Mouse (Mus musculus) thymus, adult 2 months (tissue): Measurements from ENCODE around the gene Fkbp5. TPM values are rescaled to one million over a fixed set of nuclear protein-coding genes. Genes with fewer than 3 reads are reported as not detected.

Source experiments
- DNase-seq: peaks from one replicate; pipeline ENCODE4 v3.0.0; 2021
- H3K27ac ChIP-seq: fragments of 200-500 bp; 2 replicates; pipeline ENCODE4 v1.5.1; 2012; ENCODE audit warnings: low read length, control low read depth; ENCODE audit not compliant: control insufficient read depth, insufficient read depth
- H3K27me3 ChIP-seq: fragments of 200-500 bp; 2 replicates; pipeline ENCODE4 v1.6.1; 2012; ENCODE audit warnings: mild to moderate bottlenecking, low read length, moderate library complexity, mixed read lengths; ENCODE audit not compliant: control insufficient read depth, insufficient read depth
- H3K36me3 ChIP-seq: fragments of 200-500 bp; 2 replicates; pipeline ENCODE4 v1.6.1; 2012; ENCODE audit warnings: mild to moderate bottlenecking, low read length, moderate library complexity; ENCODE audit not compliant: control insufficient read depth, insufficient read depth
- H3K4me1 ChIP-seq: fragments of 200-500 bp; replicated peaks from 2 replicates; pipeline ENCODE4 v1.6.1; 2012; ENCODE audit warnings: low read length; ENCODE audit not compliant: control insufficient read depth, insufficient read depth
- H3K4me3 ChIP-seq: fragments of 200-500 bp; 2 replicates; pipeline ENCODE4 v1.5.1; 2012; ENCODE audit warnings: mild to moderate bottlenecking, low read length, control low read depth, moderate library complexity; ENCODE audit not compliant: control insufficient read depth, insufficient read depth
- CTCF ChIP-seq: fragments of 200-500 bp; IDR thresholded peaks from 2 replicates; pipeline ENCODE4 v1.5.1; 2012; ENCODE audit warnings: mild to moderate bottlenecking, control low read depth, low read length, moderate library complexity, borderline replicate concordance; ENCODE audit not compliant: control insufficient read depth, poor library complexity, insufficient read depth; ENCODE audit errors: extremely low read depth
- POLR2A ChIP-seq: fragments of 200-500 bp; IDR thresholded peaks from 2 replicates; pipeline ENCODE4 v1.6.1; 2012; ENCODE audit warnings: mild to moderate bottlenecking, low read length, control low read depth, moderate library complexity; ENCODE audit not compliant: control insufficient read depth, poor library complexity, insufficient read depth; ENCODE audit errors: extremely low read depth
- WGBS: fragments of 180-500 bp; shearing (Covaris S2); methylation state at CpG from one replicate; pipeline ENCODE4 v1.1.7; 2018; 5-methylcytosine and 5-hydroxymethylcytosine counted together
- polyA plus RNA-seq: library from polyadenylated mRNA; depleted of rRNA; stranded (reverse); fragments of >200 nt; gene quantifications from 2 replicates; pipeline ENCODE4 v1.2.3, GENCODE M21; 2012

The Fkbp5 gene
- polyA plus RNA-seq, 1 experiment, result 157 TPM

DNA sequence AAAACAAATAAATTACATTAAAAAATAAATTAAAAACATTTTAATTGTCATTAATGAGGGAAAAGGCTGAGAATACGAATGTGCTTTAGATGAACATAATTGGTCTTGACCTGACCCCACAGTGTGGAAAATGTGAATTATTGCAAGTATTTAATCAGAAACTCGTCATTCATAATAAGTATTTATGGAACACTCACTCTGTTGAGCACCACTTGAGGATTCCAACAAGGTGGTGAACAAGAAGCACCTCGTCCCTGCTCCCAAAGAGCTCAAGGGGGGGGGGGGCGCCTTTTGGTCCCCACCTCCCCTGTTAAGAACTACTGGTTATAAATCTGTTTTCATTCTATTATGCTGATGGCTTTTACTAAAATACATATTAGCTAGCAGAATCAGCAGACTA lies 51.4 kb downstream of the Fkbp5 start:
- Histone ChIP-seq H3K27ac (no peak overlapping the region), H3K27me3 (no peaks in the 10 kb centered on the region), H3K36me3 (no peaks in the 10 kb centered on the region), H3K4me1 (peaks cover 30% of the 10 kb centered on the region), H3K4me3 (no peak overlapping the region)
- 90% methylated on average over 4 of the region's 4 CpGs for WGBS
- DNase-seq, result no peak
- TF ChIP-seq CTCF (no peak), POLR2A (no peak)

DNA sequence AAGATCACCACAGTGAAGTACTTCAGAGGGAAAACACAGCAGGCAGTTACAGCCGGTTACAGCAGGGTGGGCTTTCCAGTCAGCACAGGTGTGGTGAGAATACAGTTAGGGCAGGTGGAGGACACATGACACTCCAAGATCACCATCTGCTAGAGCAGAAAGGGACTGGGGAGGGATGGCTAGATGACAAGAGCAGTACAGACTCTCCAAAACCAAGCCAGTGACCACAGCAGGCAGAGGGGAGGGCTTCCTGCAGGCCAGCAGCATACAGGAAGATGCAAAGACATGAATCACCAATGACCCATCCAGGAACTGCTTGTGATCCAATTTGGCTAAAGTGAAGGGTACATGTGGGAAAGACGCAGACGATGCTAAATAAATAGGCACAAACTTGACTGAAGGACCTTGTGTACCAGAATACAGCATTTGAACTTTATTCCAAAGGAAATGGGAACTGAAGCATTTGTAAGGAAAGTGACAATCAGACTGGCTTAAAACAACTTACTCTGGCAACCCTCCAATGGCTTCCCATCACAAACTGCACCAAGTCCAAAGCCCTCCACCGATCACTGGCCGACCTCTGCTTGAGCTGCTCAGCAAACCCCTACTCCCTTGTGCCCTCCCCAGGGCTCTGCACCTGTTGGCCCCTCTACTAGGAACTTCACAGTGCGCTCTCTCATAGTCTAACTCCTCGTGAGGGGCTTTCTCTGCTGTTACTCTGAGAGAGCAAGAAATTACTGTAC lies 53.5 kb downstream of the Fkbp5 start:
- peak; percentile 60 for DNase-seq
- no peaks in the 10 kb centered on the region for H3K36me3 ChIP-seq
- H3K4me1 ChIP-seq, result peaks cover 28% of the 10 kb centered on the region
- H3K27me3 ChIP-seq, result no peaks in the 10 kb centered on the region
- H3K27ac ChIP-seq, result peak overlapping the region; percentile 88
- TF ChIP-seq CTCF (0 out of 2 replicates have a peak, but pooled peaks have one; percentile 12), POLR2A (no peak)
- WGBS, result 35% methylated on average over 7 of the region's 7 CpGs
- H3K4me3 ChIP-seq, result no peak overlapping the region

DNA sequence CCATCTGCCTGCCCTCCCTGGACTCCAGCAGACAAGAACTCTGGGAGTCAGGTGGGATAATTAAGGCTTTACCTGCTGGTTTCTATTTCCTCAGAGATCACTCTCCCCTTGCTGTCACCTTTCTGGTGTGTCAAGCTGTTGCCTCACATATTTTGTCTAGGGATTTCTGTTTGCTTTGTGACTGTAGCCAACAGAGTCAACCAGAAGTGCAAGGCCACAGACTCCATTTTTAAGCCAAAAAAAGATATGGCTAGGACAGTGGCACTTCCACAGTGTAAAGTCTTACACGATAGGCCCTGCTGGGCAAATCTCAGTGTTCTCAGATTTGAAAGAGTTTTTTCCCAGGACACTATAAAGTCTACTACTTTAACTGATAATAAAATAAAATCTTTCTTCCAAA lies 56.9 kb downstream of the Fkbp5 start:
- no peak for DNase-seq
- 96% methylated on average over 1 of the region's 1 CpGs for WGBS
- peak overlapping the region; percentile 38; the same call in 1 of the 2 replicates for H3K27ac ChIP-seq

DNA sequence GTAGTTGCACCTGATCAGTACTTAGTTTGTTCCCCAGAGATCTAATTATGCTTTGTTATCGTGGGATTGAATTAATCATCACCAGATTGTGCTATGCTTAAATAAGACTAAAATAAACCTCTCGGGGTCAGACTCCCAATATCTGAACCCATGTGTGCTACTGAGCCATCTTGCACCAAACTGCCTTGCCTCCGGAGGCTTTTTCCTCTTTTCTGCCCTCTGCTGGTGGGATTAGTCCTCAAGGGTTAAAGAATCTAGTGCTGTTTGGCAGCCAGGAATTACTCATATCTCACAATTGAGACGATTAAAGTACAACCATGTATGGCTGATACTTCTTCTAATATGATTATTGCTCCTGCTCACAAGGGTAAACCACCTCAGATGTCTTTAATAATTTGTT lies 62.2 kb downstream of the Fkbp5 start:
- peak; percentile 66 for DNase-seq
- WGBS, result 61% methylated on average over 4 of the region's 4 CpGs

More for the DNA sequence above, 56.9 kb downstream of the Fkbp5 start:
- H3K4me1 ChIP-seq, result peaks cover 23% of the 10 kb centered on the region
- H3K36me3 ChIP-seq, result no peaks in the 10 kb centered on the region
- no peak overlapping the region for H3K4me3 ChIP-seq
- H3K27me3 ChIP-seq, result no peaks in the 10 kb centered on the region
- TF ChIP-seq CTCF (no peak), POLR2A (no peak)

DNA sequence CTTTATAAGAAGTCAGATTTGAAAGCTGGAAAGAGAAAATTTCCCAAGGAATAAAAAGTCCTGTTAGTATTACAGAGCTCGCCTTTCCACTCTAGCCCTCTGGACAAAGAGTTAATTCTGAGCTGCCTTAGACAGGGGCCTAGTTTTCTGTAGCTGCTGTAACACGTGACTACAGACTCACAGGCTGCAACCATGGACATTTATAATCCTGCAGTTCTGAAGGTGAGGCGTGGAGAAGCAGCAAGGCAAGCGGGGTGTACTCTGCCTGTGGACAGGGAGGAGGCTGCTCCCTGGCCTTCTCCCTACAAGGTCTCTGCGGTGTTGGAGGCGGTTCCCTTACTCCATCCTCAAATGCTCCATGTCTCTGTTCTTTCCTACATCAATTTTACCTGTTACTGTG lies 64.4 kb downstream of the Fkbp5 start:
- Histone ChIP-seq H3K27ac (no peak overlapping the region), H3K4me1 (peaks cover 7% of the 10 kb centered on the region; the same call in 1 of the 2 replicates), H3K36me3 (peaks cover 4% of the 10 kb centered on the region), H3K27me3 (no peaks in the 10 kb centered on the region), H3K4me3 (no peak overlapping the region)
- TF ChIP-seq CTCF, result no peak
- TF ChIP-seq POLR2A, result no peak
- WGBS, result 92% methylated on average over 6 of the region's 6 CpGs
- DNase-seq, result no peak

More for the DNA sequence above, 62.2 kb downstream of the Fkbp5 start:
- Histone ChIP-seq H3K36me3 (no peaks in the 10 kb centered on the region), H3K27me3 (no peaks in the 10 kb centered on the region), H3K4me3 (no peak overlapping the region), H3K4me1 (peaks cover 6% of the 10 kb centered on the region), H3K27ac (no peak overlapping the region)
- TF ChIP-seq CTCF (no peak), POLR2A (no peak)

DNA sequence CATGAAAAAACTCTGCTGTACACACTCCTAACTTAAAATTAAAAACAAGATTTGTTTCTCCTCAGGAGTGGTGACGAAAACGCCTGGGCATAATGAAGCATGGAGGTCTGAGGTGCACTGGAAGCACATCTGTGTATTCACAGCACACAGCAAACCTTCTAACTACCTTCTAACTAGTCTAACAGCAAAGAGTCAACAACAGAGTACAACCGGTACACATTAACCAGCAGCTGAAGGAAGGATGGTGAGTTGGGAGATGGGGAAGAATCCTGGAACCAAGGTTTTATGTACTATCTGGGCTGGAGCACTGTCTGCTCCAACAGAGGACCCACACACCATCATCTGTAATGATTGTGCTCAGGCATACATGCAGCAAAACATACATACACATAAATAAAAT lies 65.4 kb downstream of the Fkbp5 start:
- WGBS, result 95% methylated on average over 3 of the region's 3 CpGs
- TF ChIP-seq POLR2A (no peak), CTCF (no peak)
- H3K4me1 ChIP-seq, result peaks cover 7% of the 10 kb centered on the region; the same call in 1 of the 2 replicates
- no peaks in the 10 kb centered on the region for H3K27me3 ChIP-seq
- H3K27ac ChIP-seq, result no peak overlapping the region
- H3K36me3 ChIP-seq, result peaks cover 4% of the 10 kb centered on the region
- DNase-seq, result no peak
- H3K4me3 ChIP-seq, result no peak overlapping the region
